Mouse (Mus musculus) kidney, postnatal 0 days (tissue): ENCODE results near the gene Frat1. TPM values are rescaled to one million over a fixed set of nuclear protein-coding genes. Genes with fewer than 3 reads are reported as not detected.

Experiments used
- ATAC-seq: fragments of 200-750 bp; cut with Nextera tagmentation; replicated peaks from 2 replicates; pipeline ENCODE4 v1.8.0; 2017; ENCODE audit warnings: low read depth, moderate number of reproducible peaks, moderate TSS enrichment, moderate library complexity; ENCODE audit not compliant: low FRiP score
- DNase-seq: peaks from one replicate; pipeline ENCODE4 v3.0.0-alpha.2; 2016; ENCODE audit warnings: low spot score
- H3K27ac ChIP-seq: fragments of 300-500 bp; sonication (generic); 2 replicates; pipeline ENCODE4 v1.5.1; 2014; ENCODE audit warnings: mild to moderate bottlenecking
- H3K27me3 ChIP-seq: fragments of 300-500 bp; sonication (generic); 2 replicates; pipeline ENCODE4 v1.6.1; 2014; ENCODE audit warnings: low read length, mixed read lengths; ENCODE audit not compliant: insufficient read depth
- H3K36me3 ChIP-seq: fragments of 300-500 bp; sonication (generic); 2 replicates; pipeline ENCODE4 v1.6.1; 2014; ENCODE audit warnings: low read length, mixed read lengths; ENCODE audit not compliant: insufficient read depth
- H3K4me1 ChIP-seq: fragments of 300-500 bp; sonication (generic); replicated peaks from 2 replicates; pipeline ENCODE4 v1.6.1; 2014; ENCODE audit warnings: antibody characterized with exemption, low read length, mixed read lengths; ENCODE audit not compliant: insufficient read depth
- H3K4me2 ChIP-seq: fragments of 300-500 bp; sonication (generic); 2 replicates; pipeline ENCODE4 v1.6.1; 2014; ENCODE audit warnings: mild to moderate bottlenecking, low read length, moderate library complexity, mixed read lengths
- H3K4me3 ChIP-seq: fragments of 300-500 bp; sonication (generic); replicated peaks from 2 replicates; pipeline ENCODE4 v1.5.1; 2014; ENCODE audit warnings: low read depth, low read length
- H3K9ac ChIP-seq: fragments of 300-500 bp; sonication (generic); 2 replicates; pipeline ENCODE4 v1.6.1; 2014; ENCODE audit warnings: low read depth, low read length
- H3K9me3 ChIP-seq: fragments of 300-500 bp; sonication (generic); replicated peaks from 2 replicates; pipeline ENCODE4 v1.6.1; 2016; ENCODE audit warnings: low read length, inconsistent platforms, mixed read lengths
- CTCF ChIP-seq: IDR thresholded peaks from 2 replicates; pipeline ENCODE4 v1.5.1; 2016; ENCODE audit warnings: antibody characterized with exemption, low read depth, mild to moderate bottlenecking, moderate library complexity
- WGBS: fragments of 180-500 bp; shearing (Covaris S2); extraction: QIAGEN DNeasy Blood & Tissue Kit; methylation state at CpG from one replicate; pipeline ENCODE4 v1.1.7; 2014; 5-methylcytosine and 5-hydroxymethylcytosine counted together
- polyA plus RNA-seq: library from polyadenylated mRNA; unstranded; fragments of >200 nt; fragmentation: Nextera tagmentation; extraction: Ambion mirVana; gene quantifications from 2 replicates; pipeline ENCODE4 v1.2.1, GENCODE M21; 2015

The Frat1 gene
- 11.1 and 11.4 TPM in 2 replicates for polyA plus RNA-seq

- Histone ChIP-seq H3K4me2 (peak within 1 kb of the TSS; percentile 98), H3K27ac (peak within 1 kb of the TSS; percentile 81), H3K27me3 (no peaks in the 10 kb centered on the region), H3K9me3 (no peaks in the 10 kb centered on the region), H3K4me1 (peaks cover 10% of the 10 kb centered on the region), H3K9ac (peak within 1 kb of the TSS; percentile 77), H3K4me3 (peak within 1 kb of the TSS; percentile 73), H3K36me3 (no peaks in the 10 kb centered on the region)
- under 1% methylated on average over 39 of the region's 39 CpGs for WGBS
- DNase-seq (peak; percentile 95), ATAC-seq (peak; percentile 89)
- no peak for TF ChIP-seq CTCF
These were observed at the start of gene Frat1 for GRCm38 (mm10) chr19:41829381-41830105. Gene Frat1, plus strand, starts transcription at chr19:41829970.

DNA sequence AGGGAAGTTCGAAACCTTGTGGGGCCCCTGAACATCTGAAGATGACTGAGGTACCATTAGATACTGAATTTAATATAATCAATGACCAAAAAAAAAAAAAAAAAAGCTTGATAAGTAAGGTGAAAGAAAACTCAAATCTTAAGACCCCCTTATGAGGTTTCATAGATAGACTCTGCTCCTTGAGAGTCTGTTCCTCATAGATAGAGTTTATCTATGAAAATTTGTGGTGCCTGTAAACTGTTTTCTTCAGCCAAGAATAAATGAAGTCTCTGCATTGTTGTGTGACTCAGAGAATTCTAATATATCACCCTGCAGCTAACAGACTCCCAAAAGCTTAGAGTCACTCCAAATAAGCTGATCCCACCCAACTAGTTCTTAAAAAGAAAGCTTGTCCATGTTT is 42.9 kb upstream of the Frat1 start:
- ATAC-seq (no peak), DNase-seq (no peak)
- WGBS: 89% methylated on average over 1 of the region's 1 CpGs
- Histone ChIP-seq H3K9me3 (no peaks in the 10 kb centered on the region), H3K27ac (no peak overlapping the region), H3K4me1 (no peaks in the 10 kb centered on the region), H3K4me3 (no peak overlapping the region), H3K4me2 (no peak overlapping the region), H3K9ac (no peak overlapping the region), H3K36me3 (peaks cover 12% of the 10 kb centered on the region; the same call in 1 of the 2 replicates), H3K27me3 (no peaks in the 10 kb centered on the region)
- no peak for TF ChIP-seq CTCF

DNA sequence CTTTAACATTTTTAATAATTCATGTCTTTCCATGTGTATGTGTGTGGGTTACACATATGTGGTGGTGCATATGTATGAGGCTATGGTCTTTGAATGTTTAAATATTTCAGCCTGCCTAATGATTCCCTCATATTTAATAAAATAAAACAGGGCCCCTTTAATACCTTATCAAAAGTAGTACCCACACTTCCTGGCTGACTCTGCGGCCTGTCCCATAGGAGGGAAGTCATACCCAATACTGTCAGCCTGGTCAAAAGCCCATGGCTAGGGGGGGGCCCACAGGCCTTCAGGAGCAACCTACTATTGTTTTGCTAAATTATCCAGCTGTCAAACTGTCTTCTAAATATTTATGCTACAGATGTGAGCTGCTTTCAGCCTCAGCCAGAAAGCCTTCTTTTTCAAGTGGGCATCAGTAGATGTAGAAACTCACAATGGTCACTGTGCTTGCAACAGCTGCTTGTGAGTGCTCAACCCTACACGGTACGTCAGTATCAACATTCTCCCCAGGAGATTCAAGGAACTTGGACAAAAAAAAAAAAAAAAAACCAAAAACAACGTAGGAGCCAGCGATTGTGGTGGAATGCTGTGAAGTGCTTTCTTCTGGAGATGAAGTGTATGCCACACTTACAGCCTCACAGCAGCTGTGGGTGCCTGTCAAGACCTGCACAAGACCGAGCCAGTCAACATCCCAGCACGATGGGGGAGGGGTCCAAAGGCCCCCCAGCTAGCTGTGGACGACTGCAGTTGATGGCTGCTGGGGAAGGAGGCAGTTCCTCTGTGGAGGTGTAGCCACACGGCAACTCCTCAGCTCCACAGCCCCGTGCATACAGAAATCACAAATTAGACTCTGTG is 40.4 kb upstream of the Frat1 start:
- Histone ChIP-seq H3K4me3 (no peak overlapping the region), H3K27ac (no peak overlapping the region), H3K4me1 (no peaks in the 10 kb centered on the region), H3K36me3 (peaks cover 12% of the 10 kb centered on the region; the same call in 1 of the 2 replicates), H3K4me2 (no peak overlapping the region), H3K9ac (no peak overlapping the region), H3K27me3 (no peaks in the 10 kb centered on the region), H3K9me3 (no peaks in the 10 kb centered on the region)
- DNase-seq (no peak), ATAC-seq (no peak)
- WGBS: 62% methylated on average over 10 of the region's 10 CpGs
- TF ChIP-seq CTCF: no peak

DNA sequence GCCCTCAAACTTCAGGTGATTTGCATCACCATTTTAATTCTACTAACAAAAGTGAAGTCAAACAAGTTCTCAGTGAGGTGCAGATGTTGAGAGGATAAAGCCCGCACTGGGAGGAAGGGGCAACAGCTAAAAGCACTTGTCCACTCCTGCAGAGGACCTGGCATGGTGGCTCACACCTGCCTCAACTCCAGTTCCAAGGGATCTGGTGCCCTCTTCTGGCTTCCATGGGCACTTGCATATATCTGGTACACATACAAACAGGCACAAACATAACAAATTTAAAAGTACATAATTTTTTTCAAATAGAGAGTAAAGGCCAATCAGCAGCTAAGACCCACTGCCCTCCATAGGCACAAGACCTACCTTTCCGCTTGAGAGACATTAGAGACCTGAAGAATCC is 38.4 kb upstream of the Frat1 start:
- Histone ChIP-seq H3K4me2 (no peak overlapping the region), H3K4me3 (no peak overlapping the region), H3K27ac (0 out of 2 replicates have a peak overlapping the region, but pooled peaks have one; percentile 9), H3K4me1 (no peaks in the 10 kb centered on the region; the same call in 1 of the 2 replicates), H3K27me3 (no peaks in the 10 kb centered on the region), H3K36me3 (0 out of 2 replicates have a peak, but pooled peaks cover under 1% of the 10 kb centered on the region), H3K9me3 (no peaks in the 10 kb centered on the region), H3K9ac (no peak overlapping the region)
- peak; percentile 61 for TF ChIP-seq CTCF
- 92% methylated on average over 2 of the region's 2 CpGs for WGBS
- DNase-seq: no peak
- ATAC-seq: no peak

- WGBS: 68% methylated on average over 1 of the region's 1 CpGs
- Histone ChIP-seq H3K4me3 (no peak overlapping the region), H3K9ac (0 out of 2 replicates have a peak overlapping the region, but pooled peaks have one; percentile 13), H3K4me2 (no peak overlapping the region), H3K4me1 (no peaks in the 10 kb centered on the region; the same call in 1 of the 2 replicates), H3K27me3 (no peaks in the 10 kb centered on the region), H3K36me3 (no peaks in the 10 kb centered on the region), H3K9me3 (no peaks in the 10 kb centered on the region), H3K27ac (peak overlapping the region; percentile 80; the same call in 1 of the 2 replicates)
- TF ChIP-seq CTCF: no peak
- ATAC-seq: no peak
- DNase-seq: no peak
These were observed 36.8 kb upstream of the Frat1 start for GRCm38 (mm10) chr19:41792934-41793486.

DNA sequence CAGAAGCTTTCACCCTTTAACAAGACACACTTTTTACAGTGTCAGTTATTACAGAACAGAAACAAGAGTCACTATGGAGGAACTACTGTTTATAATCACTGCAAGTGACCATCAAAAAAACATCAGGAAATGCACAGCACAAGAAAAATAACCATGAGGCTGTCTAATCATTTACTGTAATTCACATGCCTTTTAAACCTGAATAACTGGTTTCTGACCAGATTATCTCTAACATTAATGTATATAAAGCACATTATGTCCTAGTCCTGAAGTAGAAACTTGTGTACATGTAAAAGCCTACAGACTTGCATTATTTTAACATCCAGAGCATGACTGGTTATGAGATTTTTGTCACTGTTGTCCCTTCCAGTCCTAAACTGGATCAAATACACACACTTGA is 35.8 kb upstream of the Frat1 start:
- H3K9me3 ChIP-seq: no peaks in the 10 kb centered on the region
- no peaks in the 10 kb centered on the region; the same call in 1 of the 2 replicates for H3K4me1 ChIP-seq
- H3K4me3 ChIP-seq: no peak overlapping the region
- DNase-seq (no peak), ATAC-seq (no peak)
- TF ChIP-seq CTCF: no peak
- peak overlapping the region; percentile 80 for H3K27ac ChIP-seq
- H3K36me3 ChIP-seq: no peaks in the 10 kb centered on the region
- no peak overlapping the region for H3K4me2 ChIP-seq
- H3K27me3 ChIP-seq: no peaks in the 10 kb centered on the region
- no peak overlapping the region for H3K9ac ChIP-seq
